Mouse (Mus musculus) 416B (cell line): ENCODE data around the gene Myh7.
"Not testable (repeated sequence)": the region's sequence is repeated elsewhere in the genome, so short reads cannot be mapped to it uniquely, and the experiment has no call there.

Experiments used
- DNase-seq: peaks from one replicate; pipeline ENCODE4 v3.0.0; 2011; ENCODE audit warnings: low read depth

The Myh7 gene

DNA sequence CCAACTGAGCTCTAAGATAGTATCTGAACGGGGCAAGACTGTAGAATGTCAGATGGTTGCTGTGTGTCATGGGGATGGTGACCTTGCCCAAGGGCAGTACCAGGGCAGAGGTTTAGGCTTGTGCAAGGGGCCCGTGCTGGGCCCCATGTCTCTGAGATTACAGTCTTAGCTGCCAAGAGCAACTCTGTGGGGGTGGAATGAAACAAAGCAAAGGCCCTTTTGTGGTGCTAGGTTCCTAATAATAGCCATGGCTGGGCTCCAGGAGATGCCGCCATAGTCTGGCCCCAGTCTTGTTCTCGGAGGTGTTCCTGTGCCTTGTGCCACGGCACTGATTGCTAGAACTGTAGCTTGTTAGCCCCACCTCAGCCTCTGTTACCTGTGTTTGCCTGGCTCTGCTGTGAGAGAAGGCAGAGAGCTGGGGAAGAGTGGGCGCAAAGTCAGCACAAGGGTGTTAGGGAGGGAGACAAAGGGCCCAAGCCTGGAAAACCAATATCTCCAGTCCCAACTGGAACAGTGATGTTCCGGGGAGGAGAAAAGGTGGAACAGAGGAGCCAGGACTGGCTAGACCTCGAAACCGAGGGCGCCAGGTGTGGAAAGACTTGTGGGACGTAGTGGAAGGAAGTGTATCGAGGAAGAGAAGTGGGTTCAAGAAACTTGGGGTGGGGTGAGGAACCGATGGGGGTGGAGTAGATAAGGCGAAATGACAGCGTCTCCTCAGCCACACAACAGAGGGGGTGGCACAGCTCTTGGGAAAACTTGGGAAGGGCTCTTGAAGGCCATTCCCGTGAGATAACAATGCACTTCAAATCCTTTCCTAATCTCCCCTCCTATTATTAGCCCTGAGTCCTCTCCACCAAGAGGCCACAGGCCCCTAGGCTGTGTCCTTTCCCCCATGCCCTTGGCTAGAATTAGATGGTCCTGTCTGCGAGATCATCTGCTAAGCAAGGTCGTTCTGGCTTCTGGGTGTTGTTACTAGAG lies 9.7 kb upstream of the Myh7 start:
- DNase-seq: no peak

DNA sequence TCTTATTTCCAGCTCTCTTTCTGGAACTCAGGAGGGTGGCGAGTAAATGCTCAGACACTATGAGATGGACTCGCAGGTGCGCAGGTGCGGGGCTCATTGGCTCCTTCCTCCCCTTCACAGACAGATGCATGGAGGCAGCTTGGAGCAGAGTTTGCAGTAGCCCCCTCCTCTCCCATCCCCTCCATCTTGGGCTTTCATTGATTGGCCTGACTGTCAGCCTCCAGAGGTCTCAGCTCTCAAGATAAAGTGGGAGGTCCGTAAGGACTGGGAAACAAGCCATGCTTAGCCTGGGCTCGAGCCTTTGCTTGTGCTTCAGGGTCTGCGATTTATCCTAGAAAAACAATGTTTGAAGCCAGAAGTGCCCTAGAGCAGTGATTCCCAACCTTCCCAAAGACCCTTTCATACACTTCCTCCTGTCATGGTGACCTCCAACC lies 8.3 kb upstream of the Myh7 start:
- no peak for DNase-seq

DNA sequence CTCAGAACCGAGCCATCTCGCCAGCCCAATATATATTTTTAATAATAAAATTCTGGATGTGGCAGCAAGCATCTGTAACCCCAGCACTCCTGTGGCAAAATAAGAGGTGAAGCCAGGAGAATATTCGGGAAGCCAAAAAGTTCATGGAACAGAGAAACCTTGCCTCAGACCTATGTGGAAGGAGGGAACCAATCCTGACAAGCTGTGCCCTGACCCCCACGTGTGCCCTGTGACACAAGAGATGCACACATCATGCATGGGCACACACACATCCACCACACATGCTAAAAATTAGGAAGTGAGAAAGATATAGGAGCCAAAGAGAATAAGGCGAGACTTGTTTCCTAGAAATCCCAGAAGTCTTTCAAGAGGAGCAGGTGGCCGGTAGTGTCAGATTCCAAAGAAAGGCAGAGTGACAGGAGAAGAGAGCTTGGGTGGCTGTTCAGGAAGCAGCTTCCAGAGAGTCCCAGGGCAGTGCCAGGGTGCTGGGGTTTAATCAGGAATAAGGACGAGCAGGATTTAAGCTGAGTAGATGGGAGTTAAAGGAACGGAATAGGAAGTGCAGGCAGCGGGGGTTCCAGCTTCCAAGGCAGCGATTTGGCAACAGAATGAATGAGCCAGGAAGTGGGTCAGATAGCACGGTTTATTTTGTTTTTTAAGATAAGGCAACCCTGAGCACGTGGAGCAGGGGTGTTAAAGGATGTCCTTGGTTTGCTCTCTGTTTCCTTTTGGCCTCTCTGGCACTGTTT lies 7.7 kb upstream of the Myh7 start:
- DNase-seq: peak; percentile 73

DNA sequence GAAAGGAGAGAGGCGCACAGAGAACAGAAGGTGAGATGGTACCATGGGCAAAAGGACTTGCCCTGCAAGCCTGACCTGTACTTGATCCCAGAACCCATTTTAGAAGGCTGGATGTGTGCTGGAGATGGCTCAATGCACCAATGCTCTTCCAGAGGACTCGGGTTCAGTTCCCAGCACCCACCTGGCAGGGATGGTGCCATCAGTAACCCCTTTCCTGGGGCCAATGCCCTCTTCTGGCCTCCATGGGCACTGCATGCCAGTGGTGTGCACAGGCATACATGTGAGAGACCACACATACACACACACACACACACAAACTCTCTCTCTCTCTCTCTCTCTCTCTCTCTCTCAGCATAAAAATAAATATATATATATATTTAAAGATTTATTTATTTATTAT lies 7.0 kb upstream of the Myh7 start:
- DNase-seq: no peak

DNA sequence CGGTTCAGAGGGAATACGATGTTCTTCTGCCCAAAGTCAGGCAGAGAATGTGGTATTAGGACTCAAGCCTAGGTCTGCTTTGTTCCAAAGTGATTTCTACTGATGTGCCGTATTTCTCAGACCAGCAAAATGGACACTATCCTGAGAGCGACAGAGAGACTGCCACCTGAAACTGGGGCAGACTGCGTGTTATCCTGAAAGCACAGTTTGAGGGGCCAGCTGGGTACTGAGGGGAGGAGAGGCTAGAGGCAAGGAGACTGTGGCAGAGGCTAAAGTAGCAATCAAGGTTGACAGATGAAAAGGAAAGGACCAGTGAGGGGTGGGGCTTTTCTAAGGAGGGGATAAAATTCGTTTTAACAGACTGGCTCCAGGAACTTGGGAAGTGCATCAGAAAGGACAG lies 6.4 kb upstream of the Myh7 start:
- no peak for DNase-seq

DNA sequence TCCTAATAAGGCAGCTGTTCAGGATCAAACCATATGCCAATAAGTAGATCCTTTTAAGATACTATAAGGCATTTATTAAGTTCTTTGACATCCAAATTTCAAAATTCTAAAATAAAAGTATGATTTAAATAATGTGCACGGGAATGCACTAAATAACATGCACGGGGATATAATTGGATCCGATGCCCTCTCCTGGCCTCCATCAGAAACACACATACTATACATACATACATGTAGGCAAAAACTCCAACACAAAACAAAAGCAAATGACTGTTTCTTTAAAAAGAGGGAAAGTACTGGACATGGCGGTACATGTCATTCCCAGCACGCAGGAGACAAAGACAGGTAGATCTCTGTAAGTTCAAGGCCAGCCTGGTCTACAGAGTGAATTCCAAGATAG lies 5.4 kb upstream of the Myh7 start:
- DNase-seq: peak; percentile 20

DNA sequence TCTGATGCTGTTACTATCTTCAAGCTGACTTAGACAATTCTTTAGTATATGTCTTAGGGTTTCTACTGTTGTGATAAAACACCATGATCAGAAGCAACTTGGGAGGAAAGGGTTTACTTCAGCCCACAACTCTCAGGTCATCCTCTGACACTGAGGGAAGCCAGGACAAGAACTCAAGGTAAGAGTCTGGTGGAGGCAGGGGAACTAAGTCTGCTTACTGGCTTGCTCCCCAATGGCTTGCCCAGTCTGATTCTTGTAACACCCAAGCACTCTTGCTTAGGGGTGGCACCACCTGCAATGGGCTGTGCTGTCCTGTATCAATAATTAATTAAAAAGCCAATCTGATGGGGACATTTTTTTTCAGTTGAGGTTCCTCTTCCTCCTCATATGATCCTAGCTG lies 4.3 kb upstream of the Myh7 start:
- DNase-seq: no peak

DNA sequence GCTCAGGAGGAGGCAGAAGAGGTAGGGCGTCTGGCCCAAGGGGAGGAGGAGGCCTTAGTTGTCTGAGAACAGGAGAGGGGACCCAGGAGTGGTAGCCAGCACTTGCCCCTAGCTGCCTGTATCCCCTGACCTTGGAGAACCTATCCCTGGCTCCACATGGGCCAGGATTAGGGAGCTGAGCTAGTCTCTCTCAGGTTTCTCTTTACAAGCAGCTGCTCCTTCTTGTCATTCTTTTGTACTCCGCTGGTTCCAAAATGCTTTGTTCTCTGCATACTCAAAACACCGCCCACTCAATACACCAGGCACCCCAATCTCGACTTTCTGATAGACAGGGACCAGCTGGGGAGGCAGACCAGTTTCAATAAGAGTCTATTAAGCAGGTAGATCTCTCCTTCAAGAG lies 2.9 kb upstream of the Myh7 start:
- no peak for DNase-seq

DNA sequence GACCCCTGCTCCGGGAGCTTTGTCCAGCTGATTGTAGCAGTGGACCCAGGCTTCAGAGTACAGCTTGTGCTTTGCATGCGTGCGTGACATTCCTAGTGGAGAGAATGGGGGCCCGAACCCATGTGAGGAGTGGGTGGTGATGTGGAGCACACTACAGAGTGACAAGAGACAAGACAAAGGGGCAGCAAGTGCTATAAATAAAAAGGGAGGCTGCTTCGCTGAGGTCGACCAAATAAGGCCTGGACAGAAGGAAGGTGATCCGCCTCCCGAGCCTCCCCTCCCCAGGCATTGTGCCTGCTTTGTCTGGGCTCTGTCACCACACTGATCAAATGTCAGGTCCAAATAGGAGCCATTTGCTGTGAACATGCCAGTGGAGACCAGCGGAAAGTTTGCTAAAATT lies 2.4 kb upstream of the Myh7 start:
- DNase-seq: no peak

DNA sequence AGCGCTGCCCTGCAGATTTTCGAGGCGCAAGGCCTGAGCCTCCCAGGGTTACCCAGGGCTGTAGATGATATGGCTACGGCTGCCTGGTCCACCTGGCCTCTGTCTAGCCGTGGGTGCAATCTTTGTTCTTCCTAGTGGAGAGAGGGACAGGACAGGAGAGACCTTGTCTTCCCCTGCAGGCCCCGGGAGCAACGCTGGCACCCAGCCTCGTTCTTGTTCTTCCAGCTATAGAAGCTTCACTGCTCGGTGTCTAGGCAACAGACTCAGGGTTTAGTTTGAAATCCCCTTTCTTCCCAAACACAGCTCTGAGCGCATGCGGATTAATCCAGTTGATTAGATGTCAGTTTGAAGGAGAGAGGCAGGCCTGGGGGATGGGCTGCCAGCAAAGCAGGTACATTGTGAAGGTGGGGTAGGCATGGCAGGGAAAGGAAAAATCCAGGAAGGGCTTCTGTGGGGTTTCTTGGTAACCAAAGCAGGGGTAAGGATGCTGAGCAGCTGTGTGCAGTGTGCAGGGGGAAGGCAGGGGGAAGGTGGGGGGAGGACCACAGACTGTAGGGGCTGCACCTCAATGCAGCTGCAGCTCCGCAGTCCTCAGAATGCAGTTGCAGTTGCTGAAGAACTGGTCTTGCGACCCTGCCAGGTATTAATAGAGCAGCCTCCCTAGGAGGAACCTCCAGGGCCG lies 1.2 kb upstream of the Myh7 start:
- DNase-seq: no peak

DNA sequence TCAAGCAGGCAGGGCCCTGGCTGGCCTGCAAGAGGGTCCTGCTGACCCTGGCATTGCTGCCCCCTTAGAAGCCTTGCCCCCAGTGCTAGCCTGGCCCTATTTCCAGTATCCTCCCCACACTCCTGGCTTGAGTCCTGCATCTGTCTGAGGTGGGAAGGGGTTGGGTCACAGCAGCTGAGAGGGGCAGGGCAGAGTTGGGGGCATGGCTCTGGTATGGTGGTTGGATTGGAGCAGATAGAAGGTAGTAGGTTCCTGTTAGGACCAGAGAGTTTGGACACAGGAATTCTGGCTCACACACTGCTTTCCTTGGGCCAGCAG lies 402 bp upstream of the Myh7 start:
- DNase-seq: no peak

DNA sequence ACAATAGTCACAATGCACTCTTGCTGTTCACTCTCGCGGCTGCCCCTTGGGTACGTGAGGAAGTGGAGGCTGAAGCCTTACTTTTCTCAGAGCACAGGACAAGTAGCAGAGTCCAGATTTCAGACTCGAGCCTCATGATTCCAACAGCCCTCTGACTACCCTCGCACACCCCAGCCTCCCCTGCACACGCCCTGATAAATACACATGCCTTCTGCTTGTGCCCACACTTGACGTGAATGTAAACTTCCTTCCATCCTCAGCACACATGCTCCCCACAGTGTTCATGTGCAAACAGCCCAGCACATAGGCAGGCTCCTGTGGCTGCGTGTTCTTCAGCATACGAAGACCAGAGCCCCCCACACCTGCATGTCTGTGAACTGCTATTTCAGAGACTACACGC lies 790 bp downstream of the Myh7 start:
- no peak for DNase-seq

DNA sequence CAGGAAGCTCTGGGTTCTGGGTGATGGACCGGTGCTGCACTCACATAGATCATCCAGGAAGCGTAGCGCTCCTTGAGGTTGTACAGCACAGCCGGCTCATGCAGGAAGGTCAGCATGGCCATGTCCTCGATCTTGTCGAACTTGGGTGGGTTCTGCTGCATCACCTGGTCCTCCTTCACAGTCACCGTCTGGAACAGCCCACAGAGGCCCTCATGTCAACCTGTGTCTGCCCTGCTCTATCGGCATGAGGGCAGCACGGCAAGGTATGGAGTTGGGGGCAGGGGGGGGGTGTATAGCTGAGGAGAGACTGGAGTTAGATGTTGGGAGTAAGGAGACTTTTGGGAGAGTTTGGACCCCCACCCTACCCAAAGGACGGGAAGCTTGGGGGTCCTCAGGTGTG lies 2.2 kb downstream of the Myh7 start:
- no peak for DNase-seq

DNA sequence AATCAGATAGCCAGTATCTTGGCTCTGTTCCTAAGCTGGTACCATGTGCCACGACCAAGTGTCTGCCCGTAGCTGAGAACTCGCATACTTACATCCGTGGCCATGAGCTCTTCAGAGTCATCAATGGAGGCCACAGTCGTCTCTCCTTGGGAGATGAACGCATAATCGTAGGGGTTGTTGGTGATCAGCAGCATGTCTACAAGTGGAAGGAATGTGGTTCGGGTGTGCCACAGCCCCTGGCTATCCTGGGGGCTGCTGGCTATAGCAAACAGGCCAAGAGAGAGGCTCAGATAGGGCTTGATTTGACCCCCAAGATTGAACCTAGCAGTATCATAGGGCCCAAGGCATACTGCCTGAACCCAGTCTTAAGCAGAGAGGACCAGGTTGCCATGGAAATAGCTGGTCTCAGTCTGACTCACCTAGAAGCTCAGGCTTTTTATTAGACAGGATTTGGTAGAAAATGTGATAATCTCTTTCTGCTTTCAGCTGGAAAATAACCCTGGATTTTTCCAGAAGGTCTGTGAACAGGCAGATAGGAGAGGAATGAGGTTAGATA lies 4.5 kb downstream of the Myh7 start:
- DNase-seq: no peak

DNA sequence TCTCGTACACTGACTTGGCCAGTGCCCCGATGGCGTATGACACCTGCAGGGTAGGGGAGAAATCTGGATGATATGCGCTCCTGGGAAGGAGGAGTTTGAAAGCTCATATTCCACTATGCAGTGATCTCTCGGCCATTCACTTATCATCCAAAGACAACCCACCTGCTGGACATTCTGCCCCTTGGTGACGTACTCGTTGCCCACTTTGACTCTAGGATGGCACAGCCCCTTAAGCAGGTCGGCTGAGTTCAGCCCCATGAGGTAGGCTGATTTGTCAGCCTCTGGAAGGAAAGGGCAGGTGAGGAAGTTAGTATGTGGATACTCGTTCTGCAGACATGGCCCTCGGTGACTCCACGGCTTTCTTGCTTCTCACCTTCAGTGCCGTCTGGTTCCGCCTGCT lies 5.5 kb downstream of the Myh7 start:
- no peak for DNase-seq

DNA sequence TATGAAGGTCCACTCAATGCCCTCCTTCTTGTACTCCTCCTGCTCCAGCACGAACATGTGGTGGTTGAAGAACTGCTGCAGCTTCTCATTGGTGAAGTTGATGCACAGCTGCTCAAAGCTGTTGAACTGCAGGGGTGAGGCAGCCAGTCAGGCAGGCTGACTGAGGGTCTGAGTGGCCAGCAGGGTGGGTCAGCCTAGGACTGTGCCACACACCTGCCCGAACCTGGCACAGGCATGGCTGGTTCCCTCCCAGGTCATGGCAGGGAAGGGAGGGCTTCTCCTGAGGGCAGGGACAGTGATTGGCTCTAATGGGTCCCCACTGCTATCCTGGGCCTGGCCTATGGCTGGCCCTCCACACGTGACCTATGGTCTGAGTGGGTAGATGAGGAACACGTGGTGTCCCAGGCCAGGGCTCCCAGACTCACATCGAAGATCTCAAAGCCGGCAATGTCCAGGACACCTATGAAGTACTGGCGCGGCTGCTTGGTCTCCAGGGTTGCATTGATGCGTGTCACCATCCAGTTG lies 6.0 kb downstream of the Myh7 start:
- DNase-seq: not testable (repeated sequence)

DNA sequence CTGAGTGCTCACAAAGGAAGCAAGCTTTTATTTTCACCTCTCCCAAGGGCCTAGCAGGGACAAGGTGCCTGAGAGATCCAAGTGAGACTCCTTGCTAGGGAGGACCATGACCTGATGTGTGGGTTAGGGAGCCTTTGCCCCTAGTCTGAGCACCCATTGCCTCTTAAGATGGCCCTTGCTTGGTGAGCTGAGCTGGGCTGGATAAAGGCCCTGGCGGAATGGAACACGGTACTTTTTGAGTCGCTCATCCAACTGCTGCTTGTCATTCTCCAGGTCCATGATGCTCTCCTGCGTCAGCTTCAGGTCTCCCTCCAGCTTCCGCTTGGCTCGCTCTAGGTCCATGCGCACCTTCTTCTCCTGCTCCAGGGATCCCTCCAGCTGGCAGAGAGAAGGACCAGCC lies 12.5 kb downstream of the Myh7 start:
- DNase-seq: no peak

DNA sequence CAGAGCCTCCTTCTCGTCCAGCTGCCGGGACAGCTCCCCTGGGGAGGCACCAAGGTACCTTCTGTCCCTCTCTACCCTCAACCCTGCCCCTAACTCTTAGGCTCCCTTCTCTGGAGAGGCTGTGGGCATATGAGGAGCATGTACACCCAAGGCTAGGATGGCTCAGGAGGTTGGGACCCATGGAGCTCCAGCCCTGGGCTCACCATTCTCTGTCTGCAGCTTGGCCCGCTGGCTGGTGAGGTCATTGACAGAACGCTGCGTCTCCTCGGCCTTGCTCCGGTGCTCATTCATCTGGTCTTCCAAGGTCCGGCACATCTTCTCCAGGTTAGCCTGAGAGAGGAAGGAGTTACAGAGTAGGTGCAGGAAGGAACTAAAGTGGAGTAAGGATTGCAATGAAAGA lies 15.8 kb downstream of the Myh7 start:
- no peak for DNase-seq

DNA sequence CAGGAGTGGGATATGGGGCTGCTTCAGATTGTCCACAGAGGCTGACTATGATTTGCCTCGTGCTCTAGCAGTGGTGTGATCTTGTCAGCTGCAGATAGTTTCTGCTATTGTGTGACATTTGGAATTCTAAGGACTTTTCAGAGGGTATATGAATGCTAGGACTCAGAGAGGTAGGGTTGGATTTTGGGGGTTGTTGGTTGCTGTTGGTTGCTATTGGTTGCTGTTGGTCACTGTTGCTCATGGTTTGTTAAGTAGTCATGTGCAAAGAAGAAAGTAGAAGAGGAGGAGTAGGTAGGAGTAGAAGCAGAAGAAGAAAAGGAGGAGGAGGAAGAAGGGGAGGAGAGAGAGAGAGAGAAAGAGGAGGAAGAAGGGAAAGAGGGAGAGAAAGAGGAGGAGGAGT lies 17.8 kb downstream of the Myh7 start, which contains the start of gene Gm17428:
Gm17428 (plus strand) TSS at position 301 of the 400 bp plus-strand sequence.
- DNase-seq: no peak

DNA sequence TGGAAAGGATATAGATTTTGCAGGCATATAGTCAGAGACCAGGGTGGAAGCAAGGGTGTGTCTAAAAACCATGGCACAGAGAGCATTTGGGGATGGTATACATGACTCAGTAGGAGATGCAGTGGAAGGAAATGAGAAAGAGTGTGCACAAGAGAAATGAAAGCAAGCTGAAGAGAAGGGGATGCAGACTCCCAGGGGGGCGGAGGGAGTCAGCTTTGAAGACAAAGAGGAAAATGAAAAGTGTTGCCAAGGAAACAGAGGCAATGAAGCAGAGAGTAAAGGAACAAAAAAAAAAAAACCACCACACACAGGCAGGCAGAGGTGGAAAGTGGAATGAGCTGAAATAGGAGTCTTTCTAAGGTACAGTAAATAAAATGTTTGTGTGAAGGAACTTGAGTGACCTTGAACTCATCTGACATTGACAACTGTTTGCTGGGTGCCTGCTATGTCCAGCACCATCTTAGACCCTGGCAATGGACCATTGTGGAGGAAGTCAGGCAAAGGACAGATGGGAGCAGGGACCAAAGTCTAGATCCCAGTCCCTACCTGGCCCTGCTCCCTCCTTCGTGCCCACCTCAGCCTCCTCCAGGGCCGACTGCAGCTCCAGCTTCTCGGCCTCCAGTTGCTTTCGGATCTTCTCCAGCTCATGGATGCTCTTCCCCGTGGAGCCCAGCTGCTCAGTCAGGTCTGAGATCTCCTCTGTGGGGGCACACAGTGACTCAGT lies 20.2 kb downstream of the Myh7 start:
- DNase-seq: no peak

DNA sequence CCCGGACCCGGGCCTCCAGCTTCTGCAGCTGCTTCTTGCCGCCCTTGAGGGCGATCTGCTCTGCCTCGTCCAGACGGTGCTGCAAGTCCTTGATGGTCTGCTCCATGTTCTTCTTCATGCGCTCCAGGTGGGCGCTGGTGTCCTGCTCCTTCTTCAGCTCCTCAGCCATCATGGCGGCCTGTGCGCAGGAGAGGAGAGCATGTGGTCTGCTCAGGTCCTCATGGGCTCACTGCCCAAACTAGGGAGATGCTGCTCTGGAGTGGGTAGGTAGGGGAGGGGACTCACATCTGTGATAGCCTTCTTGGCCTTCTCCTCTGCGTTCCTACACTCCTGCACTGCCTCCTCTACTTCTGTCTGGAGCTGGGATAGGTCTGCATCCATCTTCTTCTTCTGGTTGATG lies 21.6 kb downstream of the Myh7 start:
- not testable (repeated sequence) for DNase-seq

DNA sequence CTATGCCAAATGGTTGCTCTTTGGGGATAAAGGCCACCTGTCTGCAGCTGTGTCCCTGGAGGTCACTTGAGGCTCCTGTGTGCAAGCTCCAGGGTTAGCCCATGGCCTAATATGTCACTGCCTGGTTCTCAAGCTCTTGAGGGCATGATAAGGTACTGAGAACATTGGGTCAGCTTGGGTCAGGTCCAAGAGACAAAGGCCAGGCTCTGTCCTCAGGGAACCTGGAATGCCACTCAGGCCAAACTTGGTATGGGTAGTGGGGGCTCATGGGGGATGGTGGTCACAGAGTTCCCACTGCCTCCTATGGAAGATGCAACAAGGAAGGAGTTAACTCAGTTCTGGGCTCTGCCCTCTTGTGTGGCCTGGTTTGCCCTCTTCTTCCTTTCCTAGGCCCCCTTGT lies 26.1 kb downstream of the Myh7 start:
- DNase-seq: no peak
